Mouse (Mus musculus): Measurements from ENCODE around the gene Ccdc157. TPM values are rescaled to one million over a fixed set of nuclear protein-coding genes. Genes with fewer than 3 reads are reported as not detected.
"Not testable (repeated sequence)": the region's sequence is repeated elsewhere in the genome, so short reads cannot be mapped to it uniquely, and the experiment has no call there.

Gene Ccdc157
- total RNA-seq, 2 experiments from 2014 or later = 14.0 to 16.5 TPM

DNA sequence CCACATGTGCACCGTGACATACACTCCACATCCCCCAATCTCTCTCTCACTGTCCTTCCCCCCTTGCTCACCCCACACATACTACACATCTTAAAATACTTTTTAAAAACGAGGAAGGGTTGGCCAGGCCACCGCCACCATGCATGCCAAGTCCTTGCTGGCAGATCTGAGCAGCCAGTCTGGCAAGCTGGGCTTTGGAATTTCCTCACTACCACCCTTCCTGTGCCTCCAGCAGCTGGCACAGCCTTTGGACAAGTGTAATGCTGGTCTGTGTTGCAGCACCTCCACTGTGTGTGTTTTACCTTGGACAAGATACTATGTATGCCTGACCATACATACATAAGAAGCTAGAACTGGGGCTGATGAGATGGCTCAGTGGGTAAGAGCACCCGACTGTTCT lies 46.6 kb downstream of the Ccdc157 start:
- intact Hi-C loops (cut with DNase I) = no loop called here
- DNase-seq (ENCODE audit: low spot score in 2 of 2) = no peak

DNA sequence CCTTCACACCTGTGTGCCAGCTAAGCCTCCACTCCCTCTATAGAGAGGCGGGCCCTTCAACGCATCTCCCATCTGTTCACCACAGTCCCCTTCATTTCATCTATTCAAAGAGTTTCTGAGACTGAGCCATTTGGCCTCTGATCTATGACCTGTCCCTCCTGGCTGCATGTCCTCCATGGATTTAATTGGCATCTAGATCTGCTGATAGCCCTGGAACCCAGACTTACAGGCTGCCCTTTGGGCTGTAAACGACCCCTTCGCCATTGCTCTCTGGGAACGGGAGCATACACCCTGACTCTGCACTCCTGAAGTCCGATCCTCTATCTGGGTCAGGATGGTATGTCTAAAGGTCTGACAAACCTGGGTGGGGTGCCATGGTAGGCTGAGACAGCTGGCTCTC lies 47.2 kb downstream of the Ccdc157 start:
- no peak for DNase-seq (ENCODE audit: low spot score in 2 of 2)

DNA sequence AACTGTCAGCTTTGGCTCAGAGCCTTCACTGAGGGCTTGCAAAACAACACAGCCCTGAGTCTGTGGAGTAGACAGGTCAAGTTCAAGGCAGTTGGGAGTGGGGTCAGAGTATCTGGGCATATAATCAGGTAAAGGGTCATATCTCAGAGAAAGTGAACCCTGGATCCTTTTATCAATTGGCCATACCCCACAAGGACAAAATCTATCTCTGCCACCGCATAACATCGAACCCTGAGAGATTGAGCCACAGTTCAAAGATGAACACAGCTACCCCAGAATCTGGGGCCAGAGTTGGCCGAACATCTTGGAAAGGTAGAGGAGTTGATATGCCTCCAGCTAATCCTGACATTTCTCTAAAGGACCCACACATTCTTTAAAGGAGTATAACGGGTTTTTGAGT lies 48.1 kb downstream of the Ccdc157 start:
- intact Hi-C loops (cut with DNase I) = no loop called here
- no peak for DNase-seq (ENCODE audit: low spot score in 2 of 2)

More for the DNA sequence above, 47.2 kb downstream of the Ccdc157 start:
- intact Hi-C loops (cut with DNase I) = no loop called here

DNA sequence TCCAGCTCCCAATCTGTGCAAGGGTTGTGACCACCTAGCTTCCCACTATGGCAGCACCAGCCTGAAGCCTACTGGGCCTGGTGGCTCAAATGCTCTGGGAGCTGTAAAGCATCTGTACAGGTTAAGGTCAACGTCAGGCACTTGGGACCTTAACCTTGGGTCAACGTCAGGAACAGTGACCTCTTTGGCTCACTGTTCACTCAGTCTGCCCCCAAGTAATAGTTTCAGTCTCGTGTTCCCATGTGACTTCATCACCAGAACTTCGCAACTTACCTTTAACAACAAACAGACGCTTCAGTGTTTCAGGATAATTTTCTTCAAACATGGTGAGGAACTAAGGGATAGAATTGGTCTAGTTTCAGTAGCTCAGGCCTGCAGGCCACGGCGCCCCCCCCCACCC lies 51.4 kb downstream of the Ccdc157 start:
- intact Hi-C loops (cut with DNase I) = no loop called here
- DNase-seq (ENCODE audit: low spot score in 2 of 2) = no peak

DNA sequence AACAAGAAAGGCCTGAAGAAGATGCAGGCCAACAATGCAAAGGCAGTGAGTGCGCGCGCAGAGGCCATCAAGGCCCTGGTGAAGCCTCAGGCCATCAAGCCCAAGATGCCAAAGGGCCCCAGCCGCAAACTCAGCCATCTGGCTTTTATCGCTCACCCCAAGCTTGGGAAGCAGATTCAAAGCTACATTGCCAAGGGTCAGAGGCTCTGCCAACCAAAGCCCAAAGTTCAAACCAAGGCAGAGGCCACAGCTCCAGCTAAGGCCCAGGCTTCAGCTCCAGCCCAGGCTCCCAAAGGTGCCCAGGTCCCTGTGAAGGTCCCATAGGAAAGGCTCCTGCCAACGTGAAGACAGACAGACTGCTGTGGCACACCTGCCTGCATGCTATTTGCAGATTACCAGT lies 52.2 kb downstream of the Ccdc157 start:
- intact Hi-C loops (cut with DNase I); DNase-seq (ENCODE audit: low spot score in 2 of 2): not testable (repeated sequence)

DNA sequence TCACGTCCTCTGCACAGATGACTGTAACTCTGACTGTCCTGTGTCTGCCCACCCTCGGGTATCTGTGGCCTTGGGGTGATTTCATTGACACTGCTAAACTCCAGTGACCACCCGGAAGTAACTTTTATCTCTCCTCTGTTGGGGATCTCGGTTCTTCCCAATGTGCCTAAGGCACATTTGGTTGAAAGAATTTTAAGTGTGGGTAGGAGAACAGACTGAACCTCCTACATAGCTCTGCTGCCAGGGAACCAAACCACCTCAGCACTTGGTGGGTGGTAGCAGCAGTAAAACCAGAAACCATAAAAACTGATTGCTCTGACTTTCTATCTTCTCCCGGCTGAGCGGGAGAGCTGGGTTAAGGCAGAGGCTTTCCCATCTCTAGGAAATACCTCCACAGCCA lies 54.6 kb downstream of the Ccdc157 start:
- DNase-seq (ENCODE audit: low spot score in 2 of 2) = peak in 1 of 2 experiments; percentile 61
- intact Hi-C loops (cut with DNase I) = no loop called here

DNA sequence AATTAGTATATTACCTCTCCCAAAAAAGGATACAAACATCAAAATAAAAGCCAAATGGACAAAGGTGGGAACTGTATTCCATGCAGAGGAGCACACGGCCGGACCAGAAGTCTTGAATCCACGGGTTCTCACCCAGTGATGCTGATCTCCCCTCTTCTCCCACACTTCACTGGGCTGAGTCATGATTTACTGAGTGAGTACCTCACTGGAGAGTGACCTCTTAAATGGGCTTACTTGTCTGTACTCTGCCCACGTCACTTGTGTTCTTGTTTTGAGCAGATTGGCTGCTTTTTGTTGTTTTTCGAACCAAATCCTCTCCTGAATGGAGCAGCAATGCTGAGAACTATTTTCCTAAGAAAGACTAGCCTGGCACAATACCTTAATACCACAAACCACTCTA lies 55.1 kb downstream of the Ccdc157 start:
- intact Hi-C loops (cut with DNase I) = no loop called here

DNA sequence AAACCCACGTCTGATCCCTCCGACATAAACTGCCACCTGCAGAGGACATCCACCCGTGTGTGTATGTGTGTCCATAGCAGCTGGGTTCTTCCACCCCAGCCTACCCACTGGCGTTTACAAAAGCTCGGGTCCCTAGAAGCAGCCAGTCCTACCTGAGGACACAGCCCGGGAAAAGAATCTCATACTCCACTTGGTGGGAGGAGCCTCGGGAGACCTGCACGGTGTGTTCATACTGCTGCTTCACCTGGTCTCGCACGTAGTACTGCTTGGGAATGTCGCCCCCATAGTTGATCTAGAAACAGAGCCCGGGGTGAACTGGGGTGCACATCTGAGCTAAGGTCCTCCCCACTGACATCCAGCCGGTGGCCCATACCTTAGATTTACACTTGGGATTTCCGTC lies 56.6 kb downstream of the Ccdc157 start:
- intact Hi-C loops (cut with DNase I) = no loop called here
- no peak for DNase-seq (ENCODE audit: low spot score in 2 of 2)

More for the DNA sequence above, 55.1 kb downstream of the Ccdc157 start:
- no peak for DNase-seq (ENCODE audit: low spot score in 2 of 2)

DNA sequence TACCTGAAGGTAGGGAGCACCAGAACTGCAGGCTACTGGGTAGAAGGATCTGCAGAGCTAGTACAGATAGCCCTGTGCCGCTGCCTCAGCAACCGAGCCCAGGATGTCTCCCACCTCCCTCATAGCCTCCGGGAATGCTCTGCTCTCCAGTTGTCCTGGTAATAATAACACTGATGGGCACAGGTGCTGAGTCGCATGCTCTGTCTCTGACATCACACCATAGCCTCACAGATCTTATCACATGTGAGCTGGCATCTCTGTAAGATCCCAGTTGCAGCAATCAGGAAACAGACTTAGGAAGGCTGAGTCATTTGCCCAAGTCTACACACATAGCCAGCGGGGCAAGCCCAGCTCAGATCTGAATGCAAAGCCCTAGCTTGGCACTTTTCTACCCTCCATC lies 58.2 kb downstream of the Ccdc157 start:
- intact Hi-C loops (cut with DNase I) = no loop called here
- no peak for DNase-seq (ENCODE audit: low spot score in 2 of 2)

DNA sequence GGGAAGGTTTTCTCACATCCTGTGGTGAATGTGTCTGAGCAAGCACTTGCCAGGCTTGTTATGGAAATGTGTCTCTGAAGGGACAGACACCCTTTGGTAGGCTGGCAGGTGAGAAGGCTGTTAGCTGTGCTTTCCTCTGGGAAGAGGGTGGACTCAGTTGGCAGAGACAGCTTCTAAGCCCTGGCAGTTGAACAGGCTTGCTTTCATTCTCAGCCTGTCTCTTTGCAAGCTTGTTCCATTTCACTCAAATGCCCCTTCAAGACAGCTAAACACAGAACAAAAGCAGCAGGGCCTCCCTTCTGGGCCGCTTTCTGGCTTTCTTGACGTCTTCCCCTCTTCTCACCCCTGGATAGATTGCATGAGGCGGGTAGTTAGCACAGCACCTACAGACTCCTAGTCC lies 60.6 kb downstream of the Ccdc157 start:
- intact Hi-C loops (cut with DNase I) = no loop called here
- peak in 1 of 2 experiments; percentile 66 for DNase-seq (ENCODE audit: low spot score in 2 of 2)

DNA sequence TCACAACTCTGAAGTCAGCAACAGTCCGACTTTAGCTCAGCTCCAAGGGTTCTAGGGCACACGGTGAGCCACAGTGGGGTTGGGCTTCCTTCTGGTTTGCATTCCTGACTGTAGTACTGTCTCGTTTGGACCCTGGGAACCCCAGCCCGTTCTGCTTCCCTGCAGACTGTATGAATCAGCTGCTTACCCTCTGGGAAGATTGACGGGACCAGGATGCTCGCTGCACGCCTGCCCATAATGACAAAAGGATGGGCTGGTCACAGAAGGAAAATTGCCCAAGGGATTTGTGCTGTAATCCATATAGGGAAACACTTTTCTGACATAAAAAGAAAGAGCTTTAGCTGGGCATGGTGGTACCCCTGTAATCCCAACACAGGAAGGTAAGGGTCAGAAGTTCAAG lies 61.3 kb downstream of the Ccdc157 start:
- no peak for DNase-seq (ENCODE audit: low spot score in 2 of 2)
- intact Hi-C loops (cut with DNase I) = no loop called here

DNA sequence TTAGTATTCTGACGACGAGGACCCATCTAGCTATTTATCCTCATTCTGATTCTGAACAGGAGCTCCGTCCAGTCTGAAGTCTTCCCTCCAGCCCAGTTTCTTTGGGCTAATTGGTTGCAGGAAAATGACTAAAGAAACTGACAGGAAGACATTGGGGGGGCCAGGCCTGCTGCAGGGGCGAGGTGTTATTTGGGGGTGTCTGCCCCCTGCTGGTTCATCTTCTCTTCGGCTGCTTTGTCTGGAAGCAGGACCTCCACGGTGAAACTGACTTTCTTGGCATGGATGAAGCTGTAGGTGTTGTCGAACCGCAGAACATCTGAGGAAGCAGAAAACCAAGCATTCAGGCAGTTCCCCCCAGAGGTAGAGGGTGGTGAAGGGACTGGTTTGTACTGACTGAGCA lies 62.0 kb downstream of the Ccdc157 start:
- no peak for DNase-seq (ENCODE audit: low spot score in 2 of 2)
- intact Hi-C loops (cut with DNase I) = no loop called here

DNA sequence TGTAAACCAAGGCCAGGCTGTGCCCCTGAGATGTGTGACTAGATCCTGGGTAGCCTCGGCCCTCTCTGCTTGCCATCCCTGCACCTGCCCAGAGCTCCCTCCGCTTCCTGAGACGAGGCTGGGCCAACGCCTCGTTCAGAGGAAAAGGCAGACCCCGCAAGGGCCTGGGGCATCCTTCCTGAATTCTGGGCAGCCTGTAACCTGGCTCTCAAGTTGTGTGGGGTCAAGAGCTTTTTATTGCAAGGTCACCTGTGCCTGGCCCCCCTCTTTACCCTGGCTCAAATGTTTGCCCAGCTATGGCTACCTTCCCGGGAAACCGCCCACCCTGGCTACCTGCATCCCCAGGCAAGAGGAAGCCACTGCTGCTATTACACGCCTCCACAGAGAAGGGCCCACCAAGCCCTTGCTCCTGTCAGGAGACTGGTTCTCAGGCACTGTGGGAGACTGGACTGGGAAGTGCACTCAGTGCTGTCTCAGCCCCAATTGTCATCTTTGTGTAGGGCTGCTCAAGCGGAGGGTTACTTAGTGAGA lies 62.9 kb downstream of the Ccdc157 start:
- intact Hi-C loops (cut with DNase I) = no loop called here

DNA sequence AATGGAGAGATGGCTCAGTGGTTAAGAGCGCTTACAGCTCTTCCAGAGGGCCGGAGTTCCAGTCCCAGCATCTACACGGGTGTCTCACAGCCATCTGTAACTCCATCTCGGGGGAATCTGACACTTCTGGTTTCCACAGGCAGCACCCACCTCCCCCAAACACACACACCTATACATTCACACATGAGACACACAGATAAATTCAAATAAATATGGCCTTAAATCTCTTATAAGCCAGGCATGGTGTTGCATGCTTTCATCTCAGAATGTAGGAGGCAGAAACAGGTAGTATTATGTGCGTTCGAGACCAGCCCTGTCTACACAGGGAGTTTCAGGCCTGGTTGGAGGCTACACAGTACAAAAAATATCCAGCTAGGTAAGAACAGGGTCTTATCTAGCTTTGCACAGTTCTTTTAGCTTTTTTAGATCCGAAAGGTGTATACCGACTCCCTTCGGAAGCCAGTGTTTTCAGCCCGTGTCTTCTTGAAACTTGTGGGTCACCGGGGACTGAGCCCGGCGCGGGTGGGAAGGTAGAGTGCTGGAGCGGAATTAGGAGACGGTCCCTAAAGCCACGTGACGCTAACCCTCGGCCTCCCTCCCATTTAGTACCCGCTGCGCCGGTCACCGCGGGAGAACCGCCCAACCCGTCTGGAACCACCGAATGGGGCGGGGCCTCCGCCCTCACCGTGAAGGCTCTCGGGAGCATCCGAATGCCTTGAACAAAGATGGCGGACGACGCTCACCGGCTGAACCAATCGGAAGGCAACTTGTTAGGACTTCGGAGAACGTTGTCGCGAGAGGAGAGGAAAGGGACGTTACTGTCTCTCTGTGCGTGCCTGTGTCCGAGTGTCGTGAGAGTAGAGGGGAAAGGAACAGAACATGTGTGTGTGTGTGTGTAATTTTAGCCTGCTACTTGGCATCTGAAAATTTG lies 63.8 kb downstream of the Ccdc157 start:
- DNase-seq (ENCODE audit: low spot score in 2 of 2) = peak; percentile 98
- intact Hi-C loops (cut with DNase I) = no loop called here

More for the DNA sequence above, 62.9 kb downstream of the Ccdc157 start:
- DNase-seq (ENCODE audit: low spot score in 2 of 2) = no peak

DNA sequence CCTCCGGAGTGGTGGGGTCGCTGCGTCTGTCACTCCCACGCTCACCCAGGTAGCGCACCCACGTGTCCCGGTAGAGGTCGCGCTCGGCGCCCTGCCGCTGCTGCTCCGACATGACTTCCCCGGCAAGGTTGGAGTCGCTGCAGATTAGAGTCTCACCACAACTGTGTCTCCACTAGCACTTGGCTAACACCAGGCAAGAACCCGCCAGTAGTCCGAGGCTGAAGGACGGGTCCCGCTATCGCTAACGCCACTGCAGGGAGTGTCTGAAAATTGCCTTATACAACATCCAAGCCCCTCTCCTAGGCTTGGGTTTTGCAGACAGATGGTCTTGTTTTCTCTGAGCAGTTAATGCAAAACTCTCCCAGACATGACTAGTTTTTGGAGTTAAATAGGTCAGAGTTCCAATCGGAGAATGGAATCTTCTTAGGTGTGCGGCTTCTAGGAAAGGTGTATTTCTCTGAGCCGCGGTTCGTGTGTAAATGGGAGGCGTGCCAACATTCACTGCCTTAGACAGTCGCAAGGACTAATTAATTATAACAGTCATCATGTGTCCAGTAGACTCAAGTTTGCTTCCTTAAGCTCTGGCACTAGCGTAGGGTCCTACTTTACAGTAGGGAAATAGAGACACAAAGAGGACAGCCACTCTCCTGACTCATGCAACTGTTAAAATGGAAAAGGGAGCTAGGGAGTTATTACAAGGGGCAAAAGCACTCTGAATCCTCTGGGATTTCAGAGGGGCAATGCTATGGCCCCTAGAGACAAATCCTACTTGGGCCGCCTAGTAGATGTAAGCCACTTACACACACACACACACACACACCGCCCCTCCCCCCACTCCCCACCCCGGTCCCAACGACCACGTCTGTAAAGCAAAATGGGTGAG lies 64.7 kb downstream of the Ccdc157 start, which contains the start of gene Mtfp1:
Mtfp1 (minus strand) TSS at position 275 of the 883 bp plus-strand sequence.
- DNase-seq (ENCODE audit: low spot score in 2 of 2) = peak; percentile 60 to 63
- intact Hi-C loops (cut with DNase I) = loop anchor here (2.0 kb wide), 1 partner anchor 23 kb away; no protein-coding TSS in a partner anchor

DNA sequence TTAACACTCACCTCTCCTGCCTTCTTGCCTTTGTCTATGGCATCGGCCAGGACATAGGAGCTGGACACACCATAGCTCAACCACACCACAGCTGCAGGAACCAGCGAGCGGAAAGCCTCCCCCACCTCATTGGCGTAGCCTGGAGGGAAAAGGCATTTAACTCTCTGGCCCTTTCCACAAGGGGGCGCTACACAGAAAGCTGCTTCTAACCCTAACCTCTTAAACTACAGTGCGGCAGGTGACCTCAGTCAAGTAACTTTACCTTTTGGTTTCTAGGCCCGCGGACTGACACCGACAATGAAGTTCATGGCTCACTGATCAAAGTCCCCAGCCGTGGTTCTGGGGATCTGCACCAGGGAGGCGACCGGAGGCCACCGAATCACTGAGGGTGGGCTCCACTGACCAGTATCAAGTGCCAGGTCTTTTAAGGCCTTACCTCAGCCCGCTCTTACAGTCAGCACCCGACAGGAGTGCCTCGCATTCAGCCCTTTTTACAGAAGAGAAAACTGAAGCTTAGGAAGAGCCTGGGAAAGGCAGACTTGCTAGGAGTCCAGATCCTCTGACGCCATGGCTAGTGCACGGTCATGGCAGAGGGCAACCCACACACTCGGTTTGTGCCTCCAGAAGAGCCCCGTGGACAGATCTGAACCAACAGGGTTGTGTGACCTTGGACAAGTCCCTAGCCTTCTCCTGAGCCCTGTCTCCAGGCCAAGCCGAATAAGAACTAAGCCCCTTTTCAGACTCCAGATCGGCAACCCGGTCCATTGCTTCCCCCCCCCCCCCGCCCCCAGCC lies 65.5 kb downstream of the Ccdc157 start:
- peak in 1 of 2 experiments; percentile 80 for DNase-seq (ENCODE audit: low spot score in 2 of 2)
- intact Hi-C loops (cut with DNase I) = loop anchor here (2.0 kb wide), 1 partner anchor 24 kb away; no protein-coding TSS in a partner anchor

DNA sequence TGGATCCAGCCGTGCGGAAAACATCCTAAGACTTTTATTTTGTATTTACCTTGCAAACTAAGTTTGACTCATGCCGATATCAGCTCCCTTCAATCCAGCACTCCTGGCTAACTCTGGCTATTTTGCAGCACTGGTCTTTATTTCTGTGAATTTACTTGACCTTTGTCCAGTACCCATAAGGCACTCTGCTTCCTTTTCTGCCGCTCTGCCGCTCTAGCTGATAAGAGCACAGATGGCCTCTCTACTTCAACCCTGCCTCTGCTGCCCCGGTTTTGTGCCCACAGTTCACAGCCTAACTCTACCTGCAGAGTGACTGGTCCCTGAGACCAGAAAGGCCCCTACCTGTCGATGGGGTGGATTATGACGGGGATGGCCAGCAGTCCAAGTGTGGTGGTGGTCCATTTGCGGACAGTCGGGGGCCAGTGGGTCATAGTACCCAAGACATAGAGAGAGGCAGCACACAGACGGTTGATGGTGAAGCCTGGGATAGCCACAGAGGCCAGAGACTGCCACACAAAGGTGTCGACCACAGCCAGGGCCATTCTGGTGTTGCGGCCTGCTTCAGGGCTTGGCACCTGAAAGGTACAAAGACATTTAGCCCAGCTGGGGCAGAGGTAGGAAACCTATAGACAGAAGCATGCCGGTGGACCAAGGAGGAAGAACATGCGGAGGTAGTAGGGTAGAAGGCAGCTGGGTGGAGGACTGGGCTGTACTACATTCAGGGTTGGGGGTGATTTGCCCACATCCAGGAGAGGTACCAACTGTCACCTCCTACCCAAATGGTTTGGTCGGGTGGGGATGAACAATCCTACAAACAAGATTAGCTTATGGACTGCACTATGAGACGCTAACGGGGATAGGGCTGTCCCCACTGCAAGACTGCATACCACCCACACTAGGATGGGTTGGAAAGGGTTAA lies 66.4 kb downstream of the Ccdc157 start:
- peak in 1 of 2 experiments; percentile 89 for DNase-seq (ENCODE audit: low spot score in 2 of 2)
- intact Hi-C loops (cut with DNase I) = loop anchor here (2.0 kb wide), 1 partner anchor 25 kb away; no protein-coding TSS in a partner anchor
